Mouse (Mus musculus) stomach, embryonic 16.5 days (tissue): Measurements from ENCODE around the gene Ptms. TPM values are rescaled to one million over a fixed set of nuclear protein-coding genes. Genes with fewer than 3 reads are reported as not detected.

Experiments
- ATAC-seq: fragments of 200-750 bp; cut with Nextera tagmentation; 2 replicates; pipeline ENCODE4 v1.8.0; 2017; ENCODE audit warnings: moderate number of reproducible peaks, moderate TSS enrichment; ENCODE audit not compliant: insufficient read depth, low FRiP score
- H3K27ac ChIP-seq: fragments of 300-500 bp; sonication (generic); 2 replicates; pipeline ENCODE4 v1.5.1; 2014; ENCODE audit warnings: low read length
- H3K27me3 ChIP-seq: fragments of 300-500 bp; sonication (generic); 2 replicates; pipeline ENCODE4 v1.6.1; 2014; ENCODE audit warnings: low read length, control low read depth, mixed read lengths; ENCODE audit not compliant: control insufficient read depth, insufficient read depth
- H3K36me3 ChIP-seq: fragments of 300-500 bp; sonication (generic); 2 replicates; pipeline ENCODE4 v1.6.1; 2014; ENCODE audit warnings: low read length; ENCODE audit not compliant: control insufficient read depth, insufficient read depth
- H3K4me1 ChIP-seq: fragments of 300-500 bp; sonication (generic); 2 replicates; pipeline ENCODE4 v1.6.1; 2014; ENCODE audit warnings: low read length, control low read depth, mixed read lengths; ENCODE audit not compliant: control insufficient read depth, insufficient read depth
- H3K4me2 ChIP-seq: fragments of 300-500 bp; sonication (generic); 2 replicates; pipeline ENCODE4 v1.6.1; 2014; ENCODE audit warnings: low read depth, low read length, mixed read lengths
- H3K4me3 ChIP-seq: fragments of 300-500 bp; sonication (generic); replicated peaks from 2 replicates; pipeline ENCODE4 v1.5.1; 2014; ENCODE audit warnings: mild to moderate bottlenecking, low read length
- H3K9ac ChIP-seq: fragments of 300-500 bp; sonication (generic); 2 replicates; pipeline ENCODE4 v1.6.1; 2014; ENCODE audit warnings: low read length
- H3K9me3 ChIP-seq: fragments of 300-500 bp; sonication (generic); replicated peaks from 2 replicates; pipeline ENCODE4 v1.6.1; 2016; ENCODE audit warnings: low read length, control low read depth; ENCODE audit not compliant: control insufficient read depth
- WGBS: fragments of 180-500 bp; shearing (Covaris S2); extraction: QIAGEN DNeasy Blood & Tissue Kit; methylation state at CpG from one replicate; pipeline ENCODE4 v1.1.7; 2014; 5-methylcytosine and 5-hydroxymethylcytosine counted together
- polyA plus RNA-seq: library from polyadenylated mRNA; unstranded; fragments of >200 nt; fragmentation: Nextera tagmentation; extraction: Ambion mirVana; gene quantifications from 2 replicates; pipeline ENCODE4 v1.2.1, GENCODE M21; 2015

The Ptms gene
- polyA plus RNA-seq, 1 experiment from 2014 or later, result 177 TPM

- 0 out of 2 replicates have a peak, but pooled peaks cover 5% of the 10 kb centered on the region for H3K27me3 ChIP-seq
- WGBS, result 66% methylated on average over 14 of the region's 14 CpGs
- H3K9me3 ChIP-seq, result no peaks in the 10 kb centered on the region
- peaks cover 42% of the 10 kb centered on the region for H3K4me1 ChIP-seq
- no peak overlapping the region for H3K4me2 ChIP-seq
- H3K27ac ChIP-seq, result peak overlapping the region; percentile 46; the same call in 1 of the 2 replicates
- H3K36me3 ChIP-seq, result peaks cover 8% of the 10 kb centered on the region
- no peak for ATAC-seq
- no peak overlapping the region for H3K4me3 ChIP-seq
- H3K9ac ChIP-seq, result peak overlapping the region; percentile 35; the same call in 1 of the 2 replicates
Observed at GRCm38 (mm10) chr6:124913721-124914285, 6.1 kb downstream of the Ptms start.

DNA sequence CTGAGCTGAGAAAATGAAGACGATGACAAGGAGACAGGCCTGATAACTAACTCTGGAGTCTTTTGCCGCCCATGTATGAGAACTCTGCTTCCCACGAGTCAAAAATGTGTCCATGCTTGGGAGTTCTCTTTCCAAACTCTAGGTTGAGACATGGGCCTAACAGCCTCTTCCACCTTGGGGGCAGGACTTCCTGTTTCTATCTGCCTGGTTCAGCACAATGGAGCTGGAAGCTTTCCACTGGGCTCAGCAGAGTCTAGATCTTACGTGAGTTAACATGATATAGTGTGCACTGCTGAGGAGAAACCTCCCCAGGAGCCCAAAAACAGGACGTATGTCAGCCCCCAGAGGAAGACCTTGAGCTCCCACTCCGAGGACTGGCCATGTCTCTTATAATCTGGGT is 6.7 kb downstream of the Ptms start:
- Histone ChIP-seq H3K27ac (no peak overlapping the region), H3K27me3 (0 out of 2 replicates have a peak, but pooled peaks cover 5% of the 10 kb centered on the region), H3K4me3 (no peak overlapping the region), H3K4me2 (no peak overlapping the region), H3K36me3 (peaks cover 8% of the 10 kb centered on the region), H3K9me3 (no peaks in the 10 kb centered on the region), H3K4me1 (peaks cover 36% of the 10 kb centered on the region), H3K9ac (no peak overlapping the region)
- 61% methylated on average over 6 of the region's 6 CpGs for WGBS
- no peak for ATAC-seq

DNA sequence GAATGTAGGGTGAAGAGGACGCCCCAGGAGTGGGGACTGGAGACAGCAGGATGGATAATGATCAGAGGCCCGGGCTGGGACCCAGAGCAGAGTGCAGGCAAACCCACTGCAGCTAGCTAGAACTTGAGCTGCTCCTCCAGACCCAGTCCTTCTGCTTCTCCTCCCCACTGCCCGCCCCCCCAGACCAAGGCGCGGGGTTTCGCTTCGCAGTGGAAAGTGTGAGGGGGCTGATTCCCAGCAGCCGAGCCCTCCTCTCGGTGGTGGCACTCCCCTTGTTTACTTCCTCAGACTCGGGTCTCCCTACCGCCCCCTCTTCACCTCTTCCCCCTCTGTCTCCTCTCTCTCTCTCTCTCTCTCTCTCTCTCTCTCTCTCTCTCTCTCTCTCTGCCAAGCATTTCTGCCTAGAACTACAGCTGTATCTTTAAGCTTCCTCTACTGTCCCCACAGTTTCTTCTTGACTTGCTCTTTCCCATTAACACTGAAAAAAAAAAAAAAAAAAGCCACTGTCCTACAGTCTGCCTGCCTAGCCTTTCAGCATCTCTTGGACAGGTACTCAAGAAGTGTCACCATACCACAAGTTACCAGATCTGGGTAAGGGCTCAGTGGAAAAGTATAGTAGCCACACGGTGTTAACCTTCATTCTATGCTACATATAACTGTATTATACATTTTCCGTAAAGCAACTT is 8.2 kb downstream of the Ptms start, which contains the start of gene Lag3:
Lag3 (minus strand) TSS at position 173 of the 686 bp plus-strand sequence.
- H3K4me1 ChIP-seq, result peaks cover 35% of the 10 kb centered on the region
- no peak within 1 kb of the TSS; the same call in 1 of the 2 replicates for H3K4me3 ChIP-seq
- peak within 1 kb of the TSS; percentile 51; the same call in 1 of the 2 replicates for H3K9ac ChIP-seq
- ATAC-seq, result no peak
- peak within 1 kb of the TSS; percentile 26; the same call in 1 of the 2 replicates for H3K27ac ChIP-seq
- 0 out of 2 replicates have a peak, but pooled peaks cover 5% of the 10 kb centered on the region for H3K27me3 ChIP-seq
- H3K4me2 ChIP-seq, result peak within 1 kb of the TSS; percentile 25; the same call in 1 of the 2 replicates
- H3K36me3 ChIP-seq, result peaks cover 8% of the 10 kb centered on the region
- no peaks in the 10 kb centered on the region for H3K9me3 ChIP-seq
- WGBS, result 14% methylated on average over 12 of the region's 13 CpGs

DNA sequence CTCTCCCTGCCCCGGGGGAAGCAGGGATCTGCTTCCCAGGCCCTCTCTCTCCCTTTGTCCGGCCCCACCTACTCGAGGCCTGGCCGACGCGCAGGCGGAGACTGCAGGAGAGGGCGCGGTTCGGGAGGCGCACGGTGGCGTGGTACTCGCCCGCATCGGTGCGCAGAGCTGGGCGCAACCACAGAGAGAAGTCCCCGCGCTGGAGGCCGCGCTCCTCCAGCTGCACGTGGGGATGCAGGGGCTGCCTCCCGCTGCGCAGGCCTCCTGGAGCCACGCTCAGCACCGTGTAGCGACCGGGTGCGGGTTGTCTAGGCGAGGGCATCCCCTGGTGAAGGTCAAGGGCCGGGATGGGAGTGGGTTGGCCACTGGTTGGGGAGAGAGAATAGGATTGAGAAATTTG is 9.9 kb downstream of the Ptms start:
- peak overlapping the region; percentile 47 for H3K4me2 ChIP-seq
- peak overlapping the region; percentile 56; the same call in 1 of the 2 replicates for H3K9ac ChIP-seq
- H3K27ac ChIP-seq, result no peak overlapping the region
- peak; percentile 31; the same call in 1 of the 2 replicates for ATAC-seq
- no peaks in the 10 kb centered on the region for H3K9me3 ChIP-seq
- peaks cover 26% of the 10 kb centered on the region for H3K4me1 ChIP-seq
- 9% methylated on average over 32 of the region's 32 CpGs for WGBS
- H3K36me3 ChIP-seq, result peaks cover 8% of the 10 kb centered on the region
- H3K4me3 ChIP-seq, result peak overlapping the region; percentile 18
- H3K27me3 ChIP-seq, result 0 out of 2 replicates have a peak, but pooled peaks cover 5% of the 10 kb centered on the region

GRCm38 (mm10) chr6:124907767-124908166 is 12.1 kb downstream of the Ptms start:
- ATAC-seq, result no peak
- Histone ChIP-seq H3K4me1 (peaks cover 23% of the 10 kb centered on the region), H3K4me3 (no peak overlapping the region), H3K36me3 (no peaks in the 10 kb centered on the region), H3K9me3 (no peaks in the 10 kb centered on the region), H3K27ac (no peak overlapping the region), H3K27me3 (0 out of 2 replicates have a peak, but pooled peaks cover 5% of the 10 kb centered on the region), H3K9ac (no peak overlapping the region), H3K4me2 (no peak overlapping the region)
- 84% methylated on average over 1 of the region's 1 CpGs for WGBS

- Histone ChIP-seq H3K9me3 (no peaks in the 10 kb centered on the region), H3K4me1 (peaks cover 16% of the 10 kb centered on the region), H3K4me3 (peak overlapping the region; percentile 61; the same call in 1 of the 2 replicates), H3K9ac (peak overlapping the region; percentile 81), H3K27me3 (0 out of 2 replicates have a peak, but pooled peaks cover 2% of the 10 kb centered on the region), H3K27ac (peak overlapping the region; percentile 99), H3K4me2 (peak overlapping the region; percentile 94), H3K36me3 (no peaks in the 10 kb centered on the region)
- 39% methylated on average over 16 of the region's 16 CpGs for WGBS
- ATAC-seq, result no peak
Observed at GRCm38 (mm10) chr6:124904991-124905860, 14.7 kb downstream of the Ptms start.

GRCm38 (mm10) chr6:124904161-124904981 is 15.5 kb downstream of the Ptms start:
- H3K4me3 ChIP-seq, result peak overlapping the region; percentile 61
- peak overlapping the region; percentile 99 for H3K27ac ChIP-seq
- no peaks in the 10 kb centered on the region for H3K27me3 ChIP-seq
- H3K4me1 ChIP-seq, result peaks cover 11% of the 10 kb centered on the region
- H3K4me2 ChIP-seq, result peak overlapping the region; percentile 94
- WGBS, result 7% methylated on average over 24 of the region's 24 CpGs
- no peaks in the 10 kb centered on the region for H3K36me3 ChIP-seq
- peak; percentile 81 for ATAC-seq
- no peaks in the 10 kb centered on the region for H3K9me3 ChIP-seq
- H3K9ac ChIP-seq, result peak overlapping the region; percentile 81

- peak; percentile 84 for ATAC-seq
- Histone ChIP-seq H3K4me2 (peak overlapping the region; percentile 94), H3K4me3 (peak overlapping the region; percentile 61), H3K4me1 (peaks cover 11% of the 10 kb centered on the region), H3K36me3 (no peaks in the 10 kb centered on the region), H3K27ac (peak overlapping the region; percentile 99), H3K9me3 (no peaks in the 10 kb centered on the region), H3K9ac (peak overlapping the region; percentile 81), H3K27me3 (no peaks in the 10 kb centered on the region)
- 0% methylated on average over 23 of the region's 23 CpGs for WGBS
Observed at GRCm38 (mm10) chr6:124903580-124904151, 16.2 kb downstream of the Ptms start.
